Mouse (Mus musculus) layer of hippocampus, adult 11-12 months (tissue): Measurements from ENCODE around the gene Sh2d7.

Experiments used
- DNase-seq: peaks from one replicate; pipeline ENCODE4 v3.0.0; 2022; ENCODE audit warnings: low spot score

The Sh2d7 gene

GRCm38 (mm10) chr9:54538684-54539083, at the start of gene Sh2d7:
Sh2d7 (plus strand) TSS chr9:54538984.
- no peak for DNase-seq

- DNase-seq = no peak
Measured at GRCm38 (mm10) chr9:54489599-54489998, 49.2 kb upstream of the Sh2d7 start.

- DNase-seq = no peak
Measured at GRCm38 (mm10) chr9:54490431-54490830, 48.4 kb upstream of the Sh2d7 start.

- peak; percentile 19 for DNase-seq
Measured at GRCm38 (mm10) chr9:54499291-54499690, 39.5 kb upstream of the Sh2d7 start.

- DNase-seq = peak; percentile 12
Measured at GRCm38 (mm10) chr9:54499791-54500190, 39.0 kb upstream of the Sh2d7 start.

- peak; percentile 40 for DNase-seq
Measured at GRCm38 (mm10) chr9:54500832-54501452, 37.8 kb upstream of the Sh2d7 start.

- peak; percentile 92 for DNase-seq
Measured at GRCm38 (mm10) chr9:54501453-54502110, 37.2 kb upstream of the Sh2d7 start, which contains the start of gene Dmxl2. Dmxl2 (minus strand) TSS chr9:54501626.

GRCm38 (mm10) chr9:54502111-54502495, 36.7 kb upstream of the Sh2d7 start:
- DNase-seq = no peak

- DNase-seq = no peak
Measured at GRCm38 (mm10) chr9:54502873-54503272, 35.9 kb upstream of the Sh2d7 start.

GRCm38 (mm10) chr9:54515991-54516390, 22.8 kb upstream of the Sh2d7 start:
- DNase-seq = no peak

GRCm38 (mm10) chr9:54518921-54519320, 19.9 kb upstream of the Sh2d7 start:
- DNase-seq = peak; percentile 41

GRCm38 (mm10) chr9:54520286-54520685, 18.5 kb upstream of the Sh2d7 start:
- DNase-seq = no peak

GRCm38 (mm10) chr9:54527694-54528093, 11.1 kb upstream of the Sh2d7 start:
- no peak for DNase-seq

- no peak for DNase-seq
Measured at GRCm38 (mm10) chr9:54529950-54530349, 8.8 kb upstream of the Sh2d7 start.

- no peak for DNase-seq
Measured at GRCm38 (mm10) chr9:54530836-54531235, 7.9 kb upstream of the Sh2d7 start.

GRCm38 (mm10) chr9:54531421-54531820, 7.4 kb upstream of the Sh2d7 start:
- DNase-seq = no peak

- DNase-seq = no peak
Measured at GRCm38 (mm10) chr9:54532926-54533325, 5.9 kb upstream of the Sh2d7 start.

- peak; percentile 82 for DNase-seq
Measured at GRCm38 (mm10) chr9:54533975-54534374, 4.8 kb upstream of the Sh2d7 start.

- DNase-seq = no peak
Measured at GRCm38 (mm10) chr9:54536236-54536635, 2.5 kb upstream of the Sh2d7 start.

- DNase-seq = peak; percentile 70
Measured at GRCm38 (mm10) chr9:54537030-54537429, 1.8 kb upstream of the Sh2d7 start.

GRCm38 (mm10) chr9:54537480-54537879, 1.3 kb upstream of the Sh2d7 start:
- DNase-seq = no peak

GRCm38 (mm10) chr9:54538244-54538643, 540 bp upstream of the Sh2d7 start:
- no peak for DNase-seq

GRCm38 (mm10) chr9:54540801-54541200, 2.0 kb downstream of the Sh2d7 start:
- DNase-seq = no peak
